8 mouse cellular contexts compared by ENCODE assay signal in the genomic region with DNA sequence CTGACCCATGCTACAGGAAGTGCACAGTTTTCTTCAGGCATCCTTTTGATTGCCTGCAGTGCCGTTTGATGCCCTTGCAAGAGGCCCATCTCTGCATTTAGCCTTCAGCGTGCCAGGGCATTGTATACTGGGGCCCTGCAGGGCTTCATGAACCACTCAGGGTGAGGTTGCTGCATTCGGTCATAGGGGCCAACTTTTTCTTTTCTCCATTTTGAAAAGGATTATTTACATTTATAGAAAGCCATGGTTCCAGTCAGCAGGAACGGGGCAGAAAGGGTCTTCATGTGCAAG. TPM values are rescaled to one million over a fixed set of nuclear protein-coding genes. Genes with fewer than 3 reads are reported as not detected.
DNase-seq lines count a peak whose midpoint lies in the region; ATAC-seq lines count a peak whose summit lies in the region.

No protein-coding gene starts in this region.

- no peaks in the 10 kb centered on the region for H3K36me3 ChIP-seq in lung, embryonic 16.5 days (ENCODE audit: control insufficient read depth, insufficient read depth, low read length)
- H3K36me3 ChIP-seq in forebrain, embryonic 10.5 days (replicated peaks): peaks cover 40% of the 10 kb centered on the region
- H3K36me3 ChIP-seq in limb, embryonic 11.5 days (ENCODE audit: control insufficient read depth, insufficient read depth, low read length): no peaks in the 10 kb centered on the region; the same call in 1 of the 2 replicates
- no peaks in the 10 kb centered on the region for H3K36me3 ChIP-seq in neural tube, embryonic 14.5 days (ENCODE audit: control insufficient read depth, insufficient read depth, low read length)

- peak overlapping the region; percentile 74 for H3K4me3 ChIP-seq in lung, embryonic 16.5 days (ENCODE audit: low read length)
- peak overlapping the region; percentile 96 for H3K4me3 ChIP-seq in forebrain, embryonic 10.5 days
- peak overlapping the region; percentile 79 for H3K4me3 ChIP-seq in limb, embryonic 11.5 days (ENCODE audit: low read depth, low read length)
- peak overlapping the region; percentile 87 for H3K4me3 ChIP-seq in neural tube, embryonic 14.5 days (ENCODE audit: low read depth, low read length)

- peak overlapping the region; percentile 10; the same call in 1 of the 2 replicates for H3K27ac ChIP-seq in lung, embryonic 16.5 days (ENCODE audit: low read length)
- H3K27ac ChIP-seq in forebrain, embryonic 10.5 days: peak overlapping the region; percentile 96
- no peak overlapping the region; the same call in 1 of the 2 replicates for H3K27ac ChIP-seq in limb, embryonic 11.5 days (replicated peaks; ENCODE audit: low read depth, low read length)
- no peak overlapping the region for H3K27ac ChIP-seq in neural tube, embryonic 14.5 days (ENCODE audit: low read depth, low read length)

- peak overlapping the region; percentile 91 for H3K4me2 ChIP-seq in lung, embryonic 16.5 days (ENCODE audit: low read depth, low read length)
- H3K4me2 ChIP-seq in limb, embryonic 11.5 days (ENCODE audit: low read depth, severe bottlenecking): peak overlapping the region; percentile 66
- peak overlapping the region; percentile 92 for H3K4me2 ChIP-seq in neural tube, embryonic 14.5 days (ENCODE audit: low read depth, low read length)

- DNase-seq in lung, postnatal 10 days: no peak
- DNase-seq in forebrain, embryonic 10.5 days (ENCODE audit: extremely low spot score, low spot score): peak; percentile 30
- peak; percentile 33 for DNase-seq in limb, embryonic 11.5 days (ENCODE audit: low spot score)
- DNase-seq in adrenal gland, adult 2 months: no peak
- DNase-seq in cerebellum, postnatal 25 days: no peak

- peak overlapping the region; percentile 78 for H3K9ac ChIP-seq in lung, embryonic 16.5 days (ENCODE audit: low read length)
- peak overlapping the region; percentile 80 for H3K9ac ChIP-seq in limb, embryonic 11.5 days (ENCODE audit: low read length)
- H3K9ac ChIP-seq in neural tube, embryonic 14.5 days (replicated peaks; ENCODE audit: low read depth, low read length): no peak overlapping the region

- H3K4me1 ChIP-seq in lung, embryonic 16.5 days (replicated peaks; ENCODE audit: control insufficient read depth, insufficient read depth, low read length): peaks cover 18% of the 10 kb centered on the region
- peaks cover 42% of the 10 kb centered on the region for H3K4me1 ChIP-seq in forebrain, embryonic 10.5 days
- peaks cover 5% of the 10 kb centered on the region; the same call in 1 of the 2 replicates for H3K4me1 ChIP-seq in limb, embryonic 11.5 days (ENCODE audit: control insufficient read depth, insufficient read depth, low read length)
- peaks cover 3% of the 10 kb centered on the region; the same call in 1 of the 2 replicates for H3K4me1 ChIP-seq in neural tube, embryonic 14.5 days (ENCODE audit: control insufficient read depth, insufficient read depth, low read length)

- no peaks in the 10 kb centered on the region for H3K27me3 ChIP-seq in lung, embryonic 16.5 days (ENCODE audit: control insufficient read depth, insufficient read depth, low read depth, low read length)
- no peaks in the 10 kb centered on the region for H3K27me3 ChIP-seq in forebrain, embryonic 10.5 days (ENCODE audit: poor library complexity, severe bottlenecking)
- no peaks in the 10 kb centered on the region for H3K27me3 ChIP-seq in limb, embryonic 11.5 days (ENCODE audit: control insufficient read depth, insufficient read depth, low read length)
- H3K27me3 ChIP-seq in neural tube, embryonic 14.5 days (ENCODE audit: control insufficient read depth, insufficient read depth, low read length): peaks cover 2% of the 10 kb centered on the region; the same call in 1 of the 2 replicates

- ATAC-seq in lung, embryonic 16.5 days (ENCODE audit: low read depth): no peak
- no peak for ATAC-seq in limb, embryonic 11.5 days (ENCODE audit: insufficient number of reproducible peaks, low FRiP score, low TSS enrichment, low read depth)
- no peak for ATAC-seq in neural tube, embryonic 14.5 days (ENCODE audit: low read depth)
- no peak for ATAC-seq in activated CD4-positive, CD25-positive, alpha-beta regulatory T cell, adult 4 months

- 7% methylated on average over 4 of the region's 4 CpGs for WGBS in lung, embryonic 16.5 days
- WGBS in forebrain, embryonic 10.5 days: 14% methylated on average over 4 of the region's 4 CpGs
- 20% methylated on average over 4 of the region's 4 CpGs for WGBS in limb, embryonic 11.5 days
- WGBS in neural tube, embryonic 14.5 days: 13% methylated on average over 4 of the region's 4 CpGs

- no peaks in the 10 kb centered on the region for H3K9me3 ChIP-seq in lung, embryonic 16.5 days (ENCODE audit: control insufficient read depth, low read length)
- H3K9me3 ChIP-seq in forebrain, embryonic 10.5 days: no peaks in the 10 kb centered on the region
- no peaks in the 10 kb centered on the region for H3K9me3 ChIP-seq in limb, embryonic 11.5 days (ENCODE audit: control insufficient read depth, low read length)
- no peaks in the 10 kb centered on the region for H3K9me3 ChIP-seq in neural tube, embryonic 14.5 days (ENCODE audit: control insufficient read depth, low read length)

RNA-seq across cellular contexts. Expression of a gene that starts 1.4 kb away (rescaled TPM):
- 45.0 and 48.5 TPM in 2 replicates for polyA plus RNA-seq in lung, embryonic 16.5 days (2015; fragmentation: Nextera tagmentation; extraction: Ambion mirVana)
- polyA plus RNA-seq in forebrain, embryonic 10.5 days (2016; fragmentation: Nextera tagmentation; extraction: Ambion mirVana): 138 and 147 TPM in 2 replicates
- 113 and 115 TPM in 2 replicates for polyA plus RNA-seq in limb, embryonic 11.5 days (2014; fragmentation: Nextera tagmentation; extraction: Ambion mirVana)
- polyA plus RNA-seq in neural tube, embryonic 14.5 days (2014; fragmentation: Nextera tagmentation; extraction: Ambion mirVana): 24.0 and 27.5 TPM in 2 replicates
- total RNA-seq in adrenal gland, adult 2 months (2021): 10 to 100 TPM; 41.9 to 46.2 TPM
- 3.0 and 3.7 TPM in 2 replicates for polyA plus RNA-seq in adrenal gland, adult 2 months (2012; rRNA removed)
- 10 to 100 TPM; 40.5 to 42.3 TPM for polyA plus RNA-seq in activated CD4-positive, CD25-positive, alpha-beta regulatory T cell, adult 4 months (2017; shearing (Covaris generic))

Comparison
In these comparisons a context has a peak if more than half of its experiments do, and no peak if none do; other contexts are left out.
1. H3K27ac ChIP-seq: peak in lung, embryonic 16.5 days (single experiment) and forebrain, embryonic 10.5 days (single experiment); none in limb, embryonic 11.5 days (single experiment) and neural tube, embryonic 14.5 days (single experiment).
2. DNase-seq: peak in forebrain, embryonic 10.5 days (single experiment) and limb, embryonic 11.5 days (single experiment); none in lung, postnatal 10 days (single experiment), adrenal gland, adult 2 months (single experiment) and cerebellum, postnatal 25 days (0 of 2).
3. Peak in every context shown above with its lines, with median percentiles within 50 percentile points of each other: H3K4me2 ChIP-seq and H3K4me3 ChIP-seq.